Mouse (Mus musculus) frontal cortex, postnatal 36 days (tissue): ENCODE data around the gene T.
A peak's percentile ranks its signal among the peaks of the same experiment; 100 is the strongest.

Experiments used
- DNase-seq, 2 experiments: peaks; one replicate each; pipeline ENCODE4 v3.0.0; 2022; ENCODE audit warnings: low spot score in 2 of 2

T gene

GRCm38 (mm10) chr17:8433121-8433977 lies 874 bp upstream of the T start:
- no peak for DNase-seq

GRCm38 (mm10) chr17:8436184-8436583 lies 2.0 kb downstream of the T start:
- DNase-seq: no peak

GRCm38 (mm10) chr17:8444062-8444461 lies 9.8 kb downstream of the T start:
- DNase-seq: no peak

GRCm38 (mm10) chr17:8447676-8448192 lies 13.5 kb downstream of the T start:
- DNase-seq: no peak

- DNase-seq: no peak
Measured at GRCm38 (mm10) chr17:8448324-8448723, 14.1 kb downstream of the T start.

GRCm38 (mm10) chr17:8455196-8455595 lies 21.0 kb downstream of the T start:
- no peak for DNase-seq

- no peak for DNase-seq
Measured at GRCm38 (mm10) chr17:8455601-8456000, 21.4 kb downstream of the T start.

GRCm38 (mm10) chr17:8456856-8457460 lies 22.7 kb downstream of the T start:
- no peak for DNase-seq

- DNase-seq: peak; percentile 36 to 45
Measured at GRCm38 (mm10) chr17:8461568-8461967, 27.3 kb downstream of the T start.

GRCm38 (mm10) chr17:8463482-8464128 lies 29.4 kb downstream of the T start:
- DNase-seq: peak; percentile 65 to 80

GRCm38 (mm10) chr17:8467771-8468170 lies 33.5 kb downstream of the T start:
- DNase-seq: no peak

GRCm38 (mm10) chr17:8468716-8469344 lies 34.6 kb downstream of the T start:
- DNase-seq: peak; percentile 92 to 94

- no peak for DNase-seq
Measured at GRCm38 (mm10) chr17:8478554-8478953, 44.3 kb downstream of the T start.

- DNase-seq: no peak
Measured at GRCm38 (mm10) chr17:8479493-8480128, 45.4 kb downstream of the T start.

- DNase-seq: no peak
Measured at GRCm38 (mm10) chr17:8481797-8482196, 47.6 kb downstream of the T start.

GRCm38 (mm10) chr17:8482876-8483275 lies 48.7 kb downstream of the T start:
- no peak for DNase-seq

- DNase-seq: no peak
Measured at GRCm38 (mm10) chr17:8484246-8484645, 50.0 kb downstream of the T start.

- DNase-seq: no peak
Measured at GRCm38 (mm10) chr17:8485146-8485545, 50.9 kb downstream of the T start.

GRCm38 (mm10) chr17:8487824-8488223 lies 53.6 kb downstream of the T start:
- peak; percentile 95 to 98 for DNase-seq

GRCm38 (mm10) chr17:8490971-8491370 lies 56.7 kb downstream of the T start:
- peak in 1 of 2 experiments; percentile 66 for DNase-seq
